Mouse (Mus musculus) activated CD4-positive, CD25-positive, alpha-beta regulatory T cell (primary cell): ENCODE data around the gene Vmn2r101. TPM values are rescaled to one million over a fixed set of nuclear protein-coding genes. Genes with fewer than 3 reads are reported as not detected.

Experiments
- polyA plus RNA-seq, 2 experiments: library from polyadenylated mRNA; unstranded; fragments of 100-300 nt; shearing (Covaris generic); gene quantifications; one replicate each; pipeline ENCODE4 v1.2.1; 2017

Vmn2r101 gene
- polyA plus RNA-seq: under 1 TPM; 0.10 to 0.11 TPM

DNA sequence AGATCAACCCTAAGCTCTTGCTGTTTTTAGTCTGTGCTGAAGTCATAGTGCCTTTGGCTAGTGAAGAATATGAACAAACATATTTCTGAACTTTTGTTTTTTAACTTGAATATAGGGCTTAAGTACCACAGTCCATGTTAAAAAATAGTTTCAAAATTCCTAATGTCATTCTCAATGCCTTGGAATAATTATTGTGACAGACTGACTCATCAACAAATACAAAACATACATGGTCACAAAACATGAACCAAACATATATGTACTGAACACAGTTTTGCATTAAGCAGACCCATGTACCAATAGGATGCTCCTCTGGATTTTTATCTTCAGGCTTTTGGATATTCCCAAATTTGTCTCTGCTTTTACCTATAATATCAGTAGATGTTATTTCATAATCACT is at the start of gene Vmn2r101:
TSS of gene Vmn2r101 (plus strand) at position 301 of the 400 bp plus-strand sequence.

GRCm38 (mm10) chr17:19660028-19660427 is 83.0 kb downstream of the Vmn2r101 start, which contains the start of gene Vmn2r102:
TSS of gene Vmn2r102 (plus strand) at chr17:19660328.

Other genes with a start within 250 kb of the Vmn2r101 start
- under 1 TPM; 0.02 to 0.05 TPM for gene Vmn2r99, start 215.3 kb upstream of the Vmn2r101 start, polyA plus RNA-seq
- under 1 TPM; 0.02 to 0.33 TPM for gene Vmn2r100, start 72.5 kb upstream of the Vmn2r101 start, polyA plus RNA-seq
- gene Vmn2r102, start 83.1 kb downstream of the Vmn2r101 start, polyA plus RNA-seq: under 1 TPM; 0.02 to 0.14 TPM
- under 1 TPM in 1 of 2 experiments, not detected in 1; 0.10 TPM for gene Vmn2r103, start 196.1 kb downstream of the Vmn2r101 start, polyA plus RNA-seq